Mouse (Mus musculus) gastrocnemius, postnatal 25 days (tissue): ENCODE measurements around the gene Ngly1. TPM values are rescaled to one million over a fixed set of nuclear protein-coding genes. Genes with fewer than 3 reads are reported as not detected.

Experiments
- DNase-seq: peaks from one replicate; pipeline ENCODE4 v3.0.0; 2022
- long read RNA-seq, 2 experiments: library from polyadenylated mRNA; stranded (forward); transcript quantifications; one replicate each; pipeline ENCODE4 v2.0.0; 2021
- total RNA-seq, 2 experiments: library from RNA; stranded (reverse); gene quantifications; 1 replicate in 1 of 2; 2 replicates in 1 of 2; pipeline ENCODE4 v1.2.3; 2021

The Ngly1 gene
- total RNA-seq, result 10 to 100 TPM; 41.5 to 48.3 TPM
- long read RNA-seq, experiment 1, transcript Ngly1-201 (12 exons, 2,935 nt), result major isoform, 49 of 58 reads
- long read RNA-seq, experiment 1, partial matches to known transcripts, result 6 of 58 reads
- long read RNA-seq, experiment 1, other reads (novel, unspliced or antisense), result 3 of 58 reads
- long read RNA-seq, experiment 2, transcript Ngly1-201 (12 exons, 2,935 nt), result major isoform, 65 of 82 reads
- long read RNA-seq, experiment 2, partial matches to known transcripts, result 11 of 82 reads
- long read RNA-seq, experiment 2, other reads (novel, unspliced or antisense), result 6 of 82 reads

- peak; percentile 91 for DNase-seq
Observed at GRCm38 (mm10) chr14:16249171-16249874, at the start of gene Ngly1, which contains the start of gene Oxsm. Ngly1 (plus strand) TSS chr14:16249280. Oxsm (minus strand) TSS chr14:16249808.

- DNase-seq, result no peak
Observed at GRCm38 (mm10) chr14:16200220-16200912, 48.7 kb upstream of the Ngly1 start.

- DNase-seq, result no peak
Observed at GRCm38 (mm10) chr14:16200969-16201638, 48.0 kb upstream of the Ngly1 start.

GRCm38 (mm10) chr14:16201673-16202072 lies 47.4 kb upstream of the Ngly1 start:
- no peak for DNase-seq

- no peak for DNase-seq
Observed at GRCm38 (mm10) chr14:16207722-16208121, 41.4 kb upstream of the Ngly1 start.

- no peak for DNase-seq
Observed at GRCm38 (mm10) chr14:16219015-16219414, 30.1 kb upstream of the Ngly1 start.

- no peak for DNase-seq
Observed at GRCm38 (mm10) chr14:16229395-16229794, 19.7 kb upstream of the Ngly1 start.

- DNase-seq, result no peak
Observed at GRCm38 (mm10) chr14:16230581-16230980, 18.5 kb upstream of the Ngly1 start.

GRCm38 (mm10) chr14:16233515-16233914 lies 15.6 kb upstream of the Ngly1 start:
- no peak for DNase-seq

- DNase-seq, result no peak
Observed at GRCm38 (mm10) chr14:16236466-16236865, 12.6 kb upstream of the Ngly1 start.

- no peak for DNase-seq
Observed at GRCm38 (mm10) chr14:16242193-16242815, 6.8 kb upstream of the Ngly1 start.

GRCm38 (mm10) chr14:16242947-16243602 lies 6.0 kb upstream of the Ngly1 start:
- peak; percentile 89 for DNase-seq

GRCm38 (mm10) chr14:16243603-16244209 lies 5.4 kb upstream of the Ngly1 start:
- no peak for DNase-seq

- DNase-seq, result no peak
Observed at GRCm38 (mm10) chr14:16244370-16244769, 4.7 kb upstream of the Ngly1 start.

- DNase-seq, result no peak
Observed at GRCm38 (mm10) chr14:16245127-16245526, 4.0 kb upstream of the Ngly1 start.

GRCm38 (mm10) chr14:16246340-16246912 lies 2.7 kb upstream of the Ngly1 start:
- no peak for DNase-seq

- DNase-seq, result no peak
Observed at GRCm38 (mm10) chr14:16248135-16248534, 945 bp upstream of the Ngly1 start.

- DNase-seq, result no peak
Observed at GRCm38 (mm10) chr14:16248603-16249157, 400 bp upstream of the Ngly1 start.

GRCm38 (mm10) chr14:16250099-16250498 lies 1.0 kb downstream of the Ngly1 start:
- no peak for DNase-seq

- no peak for DNase-seq
Observed at GRCm38 (mm10) chr14:16255745-16256144, 6.7 kb downstream of the Ngly1 start.
